Mouse (Mus musculus): ENCODE results near the gene Acss2. TPM values are rescaled to one million over a fixed set of nuclear protein-coding genes. Genes with fewer than 3 reads are reported as not detected.

Acss2 gene
- total RNA-seq, 2 experiments from 2014 or later, result 62.6 to 70.8 TPM

- Histone ChIP-seq H3K4me3 (no peak overlapping the region), H3K27ac (no peak overlapping the region)
- no peak for TF ChIP-seq CTCF (conservative IDR thresholded peaks at IDR 0.05)
- no peak for DNase-seq (ENCODE audit: low spot score in 2 of 2)
Measured at GRCm38 (mm10) chr2:155552336-155552735, 34.6 kb downstream of the Acss2 start.

GRCm38 (mm10) chr2:155552949-155553354, 35.2 kb downstream of the Acss2 start:
- DNase-seq (ENCODE audit: low spot score in 2 of 2), result no peak
- Histone ChIP-seq H3K4me3 (no peak overlapping the region), H3K27ac (no peak overlapping the region)
- TF ChIP-seq CTCF (conservative IDR thresholded peaks at IDR 0.05), result no peak

DNA sequence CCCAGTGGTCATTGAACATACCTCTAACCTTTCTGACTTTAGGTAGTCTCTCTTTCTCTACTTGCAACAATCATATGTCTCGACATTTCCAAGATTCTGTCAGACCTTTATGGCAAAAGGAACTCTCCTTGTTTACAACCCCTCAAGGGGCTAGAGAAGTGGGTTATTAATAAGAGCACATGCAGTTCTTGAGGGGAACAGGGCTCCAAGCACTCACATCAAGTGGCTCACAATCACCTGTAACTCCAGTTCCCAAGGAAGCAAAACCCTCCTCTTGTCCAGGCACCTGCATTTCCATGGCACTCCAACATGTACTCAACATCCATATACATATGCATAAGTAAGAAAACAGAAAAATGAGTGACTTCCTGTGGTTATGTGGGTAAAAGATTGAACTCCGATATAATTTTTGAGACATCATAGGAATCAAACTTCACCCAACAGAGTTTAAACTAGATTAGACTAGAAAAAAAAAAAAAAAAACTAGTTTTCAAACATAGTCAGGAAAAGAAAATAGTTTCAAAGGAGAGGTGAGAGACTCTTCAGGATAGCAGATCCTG, 36.8 kb downstream of the Acss2 start:
- H3K27ac ChIP-seq, result no peak overlapping the region
- H3K4me3 ChIP-seq, result no peak overlapping the region
- no peak for DNase-seq (ENCODE audit: low spot score in 2 of 2)
- TF ChIP-seq CTCF (conservative IDR thresholded peaks at IDR 0.05), result no peak

- Histone ChIP-seq H3K4me3 (no peak overlapping the region), H3K27ac (peak overlapping the region; percentile 55; the same call in 1 of the 2 replicates)
- no peak for TF ChIP-seq CTCF (conservative IDR thresholded peaks at IDR 0.05)
- no peak for DNase-seq (ENCODE audit: low spot score in 2 of 2)
Measured at GRCm38 (mm10) chr2:155562209-155562608, 44.5 kb downstream of the Acss2 start.

- H3K27ac ChIP-seq, result peak overlapping the region; percentile 53; the same call in 1 of the 2 replicates
- H3K4me3 ChIP-seq, result no peak overlapping the region
- no peak for TF ChIP-seq CTCF (conservative IDR thresholded peaks at IDR 0.05)
- DNase-seq (ENCODE audit: low spot score in 2 of 2), result no peak
Measured at GRCm38 (mm10) chr2:155562934-155563333, 45.2 kb downstream of the Acss2 start.

DNA sequence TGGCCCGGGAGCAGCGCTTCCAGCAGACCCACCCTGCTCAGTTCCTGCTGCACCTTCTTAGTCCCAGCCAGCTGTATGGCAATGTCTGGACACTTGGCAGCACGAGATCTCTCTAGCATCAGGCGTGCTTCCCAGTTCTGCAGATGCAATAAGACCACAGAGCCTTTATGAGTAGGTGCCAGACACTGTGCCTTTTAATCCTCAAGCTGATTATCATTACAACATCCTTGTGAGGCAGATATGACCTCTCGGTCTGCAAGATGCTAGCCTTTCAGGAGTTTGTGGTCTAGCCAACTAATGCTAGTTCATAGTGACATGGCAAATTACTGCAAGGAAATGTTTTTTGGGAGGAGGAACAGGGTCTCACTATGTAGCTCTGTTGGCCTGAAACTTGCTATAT, 50.0 kb downstream of the Acss2 start:
- Histone ChIP-seq H3K4me3 (no peak overlapping the region), H3K27ac (no peak overlapping the region)
- no peak for DNase-seq (ENCODE audit: low spot score in 2 of 2)
- TF ChIP-seq CTCF (conservative IDR thresholded peaks at IDR 0.05), result no peak

GRCm38 (mm10) chr2:155569223-155569807, 51.6 kb downstream of the Acss2 start:
- TF ChIP-seq CTCF (conservative IDR thresholded peaks at IDR 0.05), result no peak
- no peak for DNase-seq (ENCODE audit: low spot score in 2 of 2)
- Histone ChIP-seq H3K27ac (no peak overlapping the region), H3K4me3 (no peak overlapping the region)

- Histone ChIP-seq H3K4me3 (no peak overlapping the region), H3K27ac (no peak overlapping the region)
- no peak for DNase-seq (ENCODE audit: low spot score in 2 of 2)
- TF ChIP-seq CTCF (conservative IDR thresholded peaks at IDR 0.05), result no peak
Measured at GRCm38 (mm10) chr2:155573001-155573400, 55.3 kb downstream of the Acss2 start.

DNA sequence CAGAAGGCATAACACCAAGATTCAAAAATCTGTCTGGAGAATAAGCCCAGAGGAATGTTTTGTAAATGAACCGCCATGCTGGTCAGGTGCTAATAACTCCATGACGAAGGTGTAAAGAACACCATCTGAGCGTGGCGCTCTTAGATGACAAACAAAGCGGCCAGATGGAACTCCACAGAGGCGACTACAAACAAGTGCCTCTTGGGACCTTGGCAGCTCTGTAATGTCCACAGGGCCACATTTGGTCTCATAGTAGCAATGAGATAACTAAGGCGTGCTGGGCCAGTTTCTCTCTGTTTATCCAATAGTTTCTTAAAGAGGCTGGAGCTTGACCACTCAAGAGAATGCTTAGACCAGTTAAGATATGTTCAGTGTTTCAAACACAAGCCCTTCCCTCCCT, 56.2 kb downstream of the Acss2 start:
- Histone ChIP-seq H3K4me3 (no peak overlapping the region), H3K27ac (no peak overlapping the region)
- no peak for DNase-seq (ENCODE audit: low spot score in 2 of 2)
- no peak for TF ChIP-seq CTCF (conservative IDR thresholded peaks at IDR 0.05)

DNA sequence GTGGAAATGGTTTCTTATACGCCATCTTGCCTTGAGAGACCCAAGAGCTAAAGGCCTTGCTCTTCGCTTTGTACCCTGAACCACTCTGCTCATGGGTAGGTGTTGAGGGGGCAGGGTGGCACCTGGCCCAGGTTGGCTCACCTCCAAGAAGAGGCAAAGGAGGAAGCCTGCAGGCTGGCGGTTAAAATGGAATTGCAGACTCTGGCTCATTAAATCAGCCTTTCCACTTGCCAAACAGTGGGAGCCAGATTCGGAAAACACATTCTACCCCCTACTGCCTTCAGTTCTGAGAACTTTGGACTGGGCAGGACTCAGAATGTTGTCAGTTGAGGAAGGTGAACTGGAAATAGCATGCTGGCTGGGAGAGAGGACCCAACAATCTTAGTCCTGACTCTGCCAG, 57.0 kb downstream of the Acss2 start:
- H3K27ac ChIP-seq, result peak overlapping the region; percentile 28; the same call in 1 of the 2 replicates
- no peak overlapping the region for H3K4me3 ChIP-seq
- no peak; the same call in 1 of the 2 replicates for TF ChIP-seq CTCF (conservative IDR thresholded peaks at IDR 0.05)
- DNase-seq (ENCODE audit: low spot score in 2 of 2), result peak; percentile 39 to 59

- Histone ChIP-seq H3K4me3 (no peak overlapping the region), H3K27ac (no peak overlapping the region)
- no peak for TF ChIP-seq CTCF (conservative IDR thresholded peaks at IDR 0.05)
- DNase-seq (ENCODE audit: low spot score in 2 of 2), result no peak
Measured at GRCm38 (mm10) chr2:155576656-155577055, 58.9 kb downstream of the Acss2 start.

DNA sequence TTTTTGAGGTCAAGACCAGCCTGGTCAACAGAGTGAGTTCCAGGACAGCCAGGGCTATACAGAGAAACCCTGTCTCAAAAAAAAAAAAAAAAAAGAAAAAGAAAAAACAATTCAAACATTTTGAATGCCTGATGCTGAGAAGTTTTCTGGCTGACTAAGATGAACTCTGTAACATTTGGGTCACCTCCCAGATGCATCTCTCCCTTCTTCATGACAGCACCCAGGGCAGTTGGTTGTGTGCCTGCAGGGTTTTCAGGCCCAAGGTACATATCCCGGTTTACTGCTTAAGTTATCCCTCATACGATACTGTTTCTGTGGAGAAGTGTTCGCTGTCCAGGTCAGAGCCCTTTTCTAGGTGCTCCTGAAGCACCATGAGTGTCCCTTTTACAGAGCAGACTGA, 62.6 kb downstream of the Acss2 start:
- no peak for TF ChIP-seq CTCF (conservative IDR thresholded peaks at IDR 0.05)
- DNase-seq (ENCODE audit: low spot score in 2 of 2), result no peak
- Histone ChIP-seq H3K4me3 (no peak overlapping the region), H3K27ac (no peak overlapping the region)

- no peak overlapping the region for H3K4me3 ChIP-seq
- H3K27ac ChIP-seq, result no peak overlapping the region
- TF ChIP-seq CTCF (conservative IDR thresholded peaks at IDR 0.05), result no peak
- DNase-seq (ENCODE audit: low spot score in 2 of 2), result no peak
Measured at GRCm38 (mm10) chr2:155582384-155582995, 64.7 kb downstream of the Acss2 start.

DNA sequence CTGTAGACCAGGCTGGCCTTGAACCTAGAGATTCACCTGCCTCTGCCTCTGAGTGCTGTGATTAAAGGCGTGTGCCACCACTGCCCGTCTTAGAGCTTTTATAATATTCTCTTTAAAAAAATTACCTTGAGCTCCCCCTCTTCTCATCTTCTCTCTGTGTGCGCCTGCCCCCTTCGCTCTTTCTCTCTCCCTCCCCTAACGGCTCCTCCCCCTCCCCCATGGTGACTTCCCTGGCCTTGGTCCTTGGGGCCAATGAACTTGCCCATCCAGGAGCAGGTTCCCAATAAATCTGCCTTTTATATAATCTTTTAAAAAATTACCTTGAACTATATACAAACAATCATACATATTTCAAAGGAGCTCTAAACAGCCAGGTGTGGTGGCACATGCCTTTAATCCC, 65.2 kb downstream of the Acss2 start:
- Histone ChIP-seq H3K27ac (no peak overlapping the region), H3K4me3 (no peak overlapping the region)
- DNase-seq (ENCODE audit: low spot score in 2 of 2), result no peak
- no peak for TF ChIP-seq CTCF (conservative IDR thresholded peaks at IDR 0.05)
